Mouse (Mus musculus) limb, embryonic 11.5 days (tissue): ENCODE results near the gene Rpl26. TPM values are rescaled to one million over a fixed set of nuclear protein-coding genes. Genes with fewer than 3 reads are reported as not detected.
"Not testable (repeated sequence)": the region's sequence is repeated elsewhere in the genome, so short reads cannot be mapped to it uniquely, and the experiment has no call there.

Experiments used
- ATAC-seq: fragments of 200-750 bp; cut with Nextera tagmentation; 2 replicates; pipeline ENCODE4 v1.8.0; 2017; ENCODE audit warnings: low read depth; ENCODE audit not compliant: insufficient number of reproducible peaks, low FRiP score, low TSS enrichment
- DNase-seq: peaks from one replicate; pipeline ENCODE4 v3.0.0-alpha.2; 2015; ENCODE audit warnings: low spot score
- H3K27ac ChIP-seq: fragments of 300-500 bp; sonication (generic); replicated peaks from 2 replicates; pipeline ENCODE4 v1.5.1; 2014; ENCODE audit warnings: low read depth, mild to moderate bottlenecking, low read length
- H3K27me3 ChIP-seq: fragments of 300-500 bp; sonication (generic); 2 replicates; pipeline ENCODE4 v1.6.1; 2014; ENCODE audit warnings: mild to moderate bottlenecking, low read length, mixed read lengths; ENCODE audit not compliant: control insufficient read depth, insufficient read depth
- H3K36me3 ChIP-seq: fragments of 300-500 bp; sonication (generic); 2 replicates; pipeline ENCODE4 v1.6.1; 2014; ENCODE audit warnings: mild to moderate bottlenecking, low read length, moderate library complexity, mixed read lengths; ENCODE audit not compliant: control insufficient read depth, insufficient read depth
- H3K4me1 ChIP-seq: fragments of 300-500 bp; sonication (generic); 2 replicates; pipeline ENCODE4 v1.6.1; 2014; ENCODE audit warnings: low read length, mixed read lengths; ENCODE audit not compliant: control insufficient read depth, insufficient read depth
- H3K4me2 ChIP-seq: fragments of 300-500 bp; sonication (generic); 2 replicates; pipeline ENCODE4 v1.6.1; 2014; ENCODE audit warnings: low read depth, mild to moderate bottlenecking, moderate library complexity; ENCODE audit not compliant: severe bottlenecking
- H3K4me3 ChIP-seq: fragments of 300-500 bp; sonication (generic); 2 replicates; pipeline ENCODE4 v1.5.1; 2014; ENCODE audit warnings: low read depth, low read length
- H3K9ac ChIP-seq: fragments of 300-500 bp; sonication (generic); 2 replicates; pipeline ENCODE4 v1.6.1; 2014; ENCODE audit warnings: mild to moderate bottlenecking, low read length
- H3K9me3 ChIP-seq: fragments of 300-500 bp; sonication (generic); 2 replicates; pipeline ENCODE4 v1.6.1; 2016; ENCODE audit warnings: low read length; ENCODE audit not compliant: control insufficient read depth
- WGBS: fragments of 180-500 bp; shearing (Covaris S2); extraction: QIAGEN DNeasy Blood & Tissue Kit; methylation state at CpG from one replicate; pipeline ENCODE4 v1.1.7; 2014; 5-methylcytosine and 5-hydroxymethylcytosine counted together
- polyA plus RNA-seq: library from polyadenylated mRNA; unstranded; fragments of >200 nt; fragmentation: Nextera tagmentation; extraction: Ambion mirVana; gene quantifications from 2 replicates; pipeline ENCODE4 v1.2.1, GENCODE M21; 2014

Rpl26 gene
- polyA plus RNA-seq, 1 experiment from 2014 or later, result 1,145 TPM

DNA sequence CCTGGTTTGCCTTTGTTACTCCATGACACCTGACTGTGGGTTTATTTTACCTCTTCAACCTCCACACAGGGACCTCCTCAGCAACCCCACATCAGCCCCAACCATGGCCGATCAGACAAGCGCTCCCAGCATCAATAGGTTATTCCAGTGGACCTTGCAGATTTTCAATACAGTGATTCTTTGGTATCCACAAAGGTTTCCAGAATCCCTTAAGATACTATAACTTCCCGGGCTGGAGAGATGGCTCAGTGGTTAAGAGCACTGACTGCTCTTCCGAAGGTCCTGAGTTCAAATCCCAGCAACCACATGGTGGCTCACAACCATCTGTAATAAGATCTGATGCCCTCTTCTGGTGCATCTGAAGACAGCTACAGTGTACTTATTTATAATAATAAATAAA, 35.6 kb downstream of the Rpl26 start:
- 91% methylated on average over 4 of the region's 4 CpGs for WGBS
- ATAC-seq, H3K9me3 ChIP-seq, H3K4me2 ChIP-seq, H3K4me3 ChIP-seq, H3K27ac ChIP-seq, H3K36me3 ChIP-seq, H3K27me3 ChIP-seq, DNase-seq, H3K4me1 ChIP-seq, H3K9ac ChIP-seq: not testable (repeated sequence)

DNA sequence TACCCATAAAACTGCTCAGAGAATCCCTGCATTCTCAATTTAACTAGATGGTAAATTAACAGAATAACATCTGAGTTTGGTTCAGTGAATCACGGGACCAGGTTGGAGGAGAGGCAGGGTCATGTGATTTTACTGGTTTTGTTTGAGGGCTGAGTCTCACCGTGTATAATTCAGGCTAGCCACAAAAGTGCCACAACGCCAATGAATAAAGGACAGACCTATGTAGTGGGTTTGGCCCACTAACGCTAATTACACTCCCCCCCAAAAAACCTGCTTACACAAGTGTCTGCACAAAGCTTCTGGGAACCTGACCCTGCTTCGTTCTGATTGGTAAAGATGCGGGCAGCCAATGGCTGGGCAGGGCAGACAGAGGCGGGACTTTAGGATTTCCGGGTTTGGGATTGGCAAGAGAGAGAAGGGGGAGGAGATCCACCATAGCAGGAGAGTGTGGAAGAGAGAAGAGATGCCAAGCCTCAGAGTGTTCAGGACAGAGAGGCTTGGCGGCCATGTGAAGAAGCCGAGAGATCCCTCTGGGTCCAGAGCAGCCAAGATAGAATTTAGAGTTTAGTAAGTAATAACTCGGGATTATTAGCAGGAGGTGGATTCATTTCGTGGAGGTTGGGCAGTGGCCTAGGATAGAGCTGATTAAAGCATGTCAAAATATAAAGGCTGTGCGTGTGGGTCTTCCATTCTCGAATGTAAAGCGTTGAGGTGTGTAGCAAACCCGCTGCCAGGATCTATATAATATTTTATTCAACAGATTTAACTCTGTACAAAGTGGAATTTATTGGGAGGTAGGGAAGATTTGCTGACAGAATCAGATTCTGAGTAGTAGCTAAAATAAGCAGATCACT, 38.3 kb downstream of the Rpl26 start:
- ATAC-seq, result peak; percentile 98
- peak overlapping the region; percentile 52 for H3K4me2 ChIP-seq

DNA sequence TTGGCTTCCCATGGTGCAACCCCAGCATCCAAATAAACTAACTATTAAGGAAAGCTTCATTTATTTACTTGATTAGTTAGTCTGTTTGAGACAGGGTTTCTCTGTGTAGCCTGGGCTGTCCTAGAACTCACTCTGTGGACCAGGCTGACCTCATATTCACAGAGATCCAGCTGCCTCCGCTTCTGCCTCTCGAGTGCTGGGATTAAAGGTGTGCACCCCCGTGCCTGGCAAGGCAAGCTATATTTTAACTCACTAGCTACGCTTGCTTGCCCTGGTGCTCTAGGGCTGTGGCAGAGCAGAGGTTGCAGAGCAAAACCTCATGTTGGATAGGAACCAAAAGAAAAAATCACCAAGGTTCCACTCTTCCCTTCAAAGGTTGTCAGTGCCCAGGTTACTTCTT, 39.1 kb downstream of the Rpl26 start:
- DNase-seq, result no peak
- H3K9me3 ChIP-seq, result no peaks in the 10 kb centered on the region; the same call in 1 of the 2 replicates
- no peak overlapping the region for H3K27ac ChIP-seq
- WGBS, result 70% methylated on average over 4 of the region's 4 CpGs
- peak overlapping the region; percentile 52 for H3K4me2 ChIP-seq
- H3K27me3 ChIP-seq, result no peaks in the 10 kb centered on the region
- no peak overlapping the region; the same call in 1 of the 2 replicates for H3K9ac ChIP-seq
- 0 out of 2 replicates have a peak, but pooled peaks cover 2% of the 10 kb centered on the region for H3K4me1 ChIP-seq
- no peaks in the 10 kb centered on the region for H3K36me3 ChIP-seq
- H3K4me3 ChIP-seq, result peak overlapping the region; percentile 29
- no peak for ATAC-seq

More for the DNA sequence above, 38.3 kb downstream of the Rpl26 start:
- H3K4me1 ChIP-seq, result 0 out of 2 replicates have a peak, but pooled peaks cover 2% of the 10 kb centered on the region
- H3K27ac ChIP-seq, result no peak overlapping the region
- DNase-seq, result peak; percentile 88
- no peaks in the 10 kb centered on the region; the same call in 1 of the 2 replicates for H3K9me3 ChIP-seq
- WGBS, result 4% methylated on average over 16 of the region's 16 CpGs
- H3K9ac ChIP-seq, result peak overlapping the region; percentile 49
- H3K36me3 ChIP-seq, result no peaks in the 10 kb centered on the region
- H3K4me3 ChIP-seq, result peak overlapping the region; percentile 29
- no peaks in the 10 kb centered on the region for H3K27me3 ChIP-seq

DNA sequence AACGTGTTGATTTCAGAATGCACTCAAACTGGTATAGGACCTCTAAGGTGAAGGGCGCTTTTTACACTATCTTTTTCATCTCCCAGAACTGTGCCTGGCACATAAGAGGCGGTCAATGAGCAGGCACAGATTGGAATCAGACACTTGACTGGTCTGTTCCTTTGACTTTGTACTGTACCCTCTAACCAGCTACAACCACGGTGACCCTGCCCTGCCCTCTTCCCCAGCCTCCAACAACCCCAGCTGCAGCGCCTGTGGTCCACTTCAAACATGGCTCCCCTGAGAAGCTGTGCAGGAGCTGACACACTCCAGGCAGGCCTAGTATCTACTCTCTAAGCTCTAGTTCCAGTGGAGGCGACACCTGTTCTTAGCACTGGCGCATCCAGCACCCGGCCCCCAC, 41.3 kb downstream of the Rpl26 start:
- Histone ChIP-seq H3K9ac (no peak overlapping the region), H3K4me2 (no peak overlapping the region), H3K36me3 (no peaks in the 10 kb centered on the region), H3K9me3 (no peaks in the 10 kb centered on the region; the same call in 1 of the 2 replicates), H3K27me3 (peaks cover 4% of the 10 kb centered on the region; the same call in 1 of the 2 replicates), H3K4me3 (no peak overlapping the region), H3K27ac (no peak overlapping the region), H3K4me1 (0 out of 2 replicates have a peak, but pooled peaks cover 2% of the 10 kb centered on the region)
- DNase-seq, result no peak
- no peak for ATAC-seq
- WGBS, result 89% methylated on average over 8 of the region's 8 CpGs

- Histone ChIP-seq H3K9ac (no peak overlapping the region), H3K4me2 (no peak overlapping the region), H3K27me3 (peaks cover 4% of the 10 kb centered on the region; the same call in 1 of the 2 replicates), H3K4me3 (no peak overlapping the region), H3K9me3 (no peaks in the 10 kb centered on the region; the same call in 1 of the 2 replicates), H3K4me1 (0 out of 2 replicates have a peak, but pooled peaks cover under 1% of the 10 kb centered on the region), H3K36me3 (no peaks in the 10 kb centered on the region), H3K27ac (no peak overlapping the region)
- ATAC-seq (no peak), DNase-seq (no peak)
- WGBS, result 92% methylated on average over 2 of the region's 2 CpGs
Measured at GRCm38 (mm10) chr11:68945245-68945644, 43.9 kb downstream of the Rpl26 start.

DNA sequence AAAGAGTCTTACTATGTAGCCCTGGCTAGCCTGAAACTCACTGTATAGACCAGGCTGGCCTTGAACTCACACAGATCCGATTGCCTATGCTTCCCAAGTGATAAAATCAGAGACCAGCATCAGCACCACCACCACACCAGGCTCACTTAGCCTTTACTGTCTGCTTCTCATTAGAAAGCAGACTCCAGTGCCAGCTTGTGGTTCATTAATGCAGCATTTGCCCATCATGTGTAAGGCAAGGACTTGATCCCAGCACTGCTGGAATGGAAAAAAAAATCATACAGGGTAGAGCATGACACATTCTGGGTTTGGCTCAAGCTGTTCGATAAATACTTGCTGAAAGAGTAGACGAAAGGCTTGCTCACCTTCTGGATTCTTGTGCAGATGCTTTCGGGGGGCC, 44.6 kb downstream of the Rpl26 start:
- H3K4me1 ChIP-seq, result no peaks in the 10 kb centered on the region
- DNase-seq, result no peak
- H3K27ac ChIP-seq, result no peak overlapping the region
- ATAC-seq, result no peak
- H3K9me3 ChIP-seq, result no peaks in the 10 kb centered on the region; the same call in 1 of the 2 replicates
- peaks cover 5% of the 10 kb centered on the region; the same call in 1 of the 2 replicates for H3K27me3 ChIP-seq
- H3K4me3 ChIP-seq, result no peak overlapping the region
- no peak overlapping the region for H3K4me2 ChIP-seq
- no peaks in the 10 kb centered on the region for H3K36me3 ChIP-seq
- H3K9ac ChIP-seq, result no peak overlapping the region
- WGBS, result 88% methylated on average over 4 of the region's 4 CpGs

DNA sequence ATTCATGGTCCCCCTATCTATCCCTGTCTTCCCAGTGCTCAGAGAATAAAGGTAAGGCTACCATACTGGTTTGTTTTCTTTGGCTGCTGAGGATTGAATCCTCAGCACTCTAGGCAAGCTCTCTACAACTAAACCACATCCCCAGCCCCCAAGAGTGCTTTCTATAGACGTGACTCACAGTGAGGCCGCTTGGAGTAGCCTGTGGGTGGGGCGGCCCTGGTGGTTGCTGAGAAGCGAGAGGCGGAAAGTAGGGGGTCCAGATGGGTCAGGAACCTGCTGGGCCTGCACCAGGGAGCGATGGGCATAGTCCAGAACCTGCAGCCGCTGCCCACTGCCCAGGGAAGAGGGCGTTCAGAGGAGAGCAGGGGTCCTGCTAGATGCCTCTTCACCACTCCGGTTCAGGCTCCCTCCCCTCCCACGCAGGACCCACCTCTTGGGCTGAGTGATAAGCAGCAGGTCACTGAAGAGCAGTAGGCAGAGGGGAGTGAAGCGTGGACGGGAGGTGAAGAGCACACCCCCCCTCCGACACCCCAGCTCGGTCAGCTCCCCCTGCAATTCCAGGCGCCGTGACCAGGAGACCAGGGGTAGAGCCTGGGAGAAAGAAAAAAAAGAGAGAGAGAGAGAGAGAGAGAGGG, 45.5 kb downstream of the Rpl26 start:
- Histone ChIP-seq H3K27me3 (peaks cover 12% of the 10 kb centered on the region), H3K36me3 (no peaks in the 10 kb centered on the region), H3K4me3 (no peak overlapping the region), H3K9ac (no peak overlapping the region), H3K4me2 (no peak overlapping the region), H3K27ac (no peak overlapping the region), H3K9me3 (no peaks in the 10 kb centered on the region; the same call in 1 of the 2 replicates), H3K4me1 (no peaks in the 10 kb centered on the region)
- WGBS, result 8% methylated on average over 16 of the region's 16 CpGs
- no peak for DNase-seq
- ATAC-seq, result no peak

- Histone ChIP-seq H3K9me3 (no peaks in the 10 kb centered on the region; the same call in 1 of the 2 replicates), H3K27ac (no peak overlapping the region), H3K36me3 (no peaks in the 10 kb centered on the region), H3K4me3 (no peak overlapping the region), H3K4me2 (no peak overlapping the region), H3K9ac (no peak overlapping the region), H3K4me1 (no peaks in the 10 kb centered on the region), H3K27me3 (peaks cover 13% of the 10 kb centered on the region)
- peak; percentile 32 for DNase-seq
- ATAC-seq, result no peak
- WGBS, result 4% methylated on average over 12 of the region's 12 CpGs
Measured at GRCm38 (mm10) chr11:68947542-68947993, 46.2 kb downstream of the Rpl26 start.
